Mouse (Mus musculus) brown adipose tissue, adult 24 weeks (tissue): ENCODE results near the gene Brf1. TPM values are rescaled to one million over a fixed set of nuclear protein-coding genes. Genes with fewer than 3 reads are reported as not detected.

ENCODE experiments used
- H3K27ac ChIP-seq: fragments of 200-500 bp; replicated peaks from 2 replicates; pipeline ENCODE4 v1.5.1; 2012; ENCODE audit warnings: low read depth, mild to moderate bottlenecking, low read length
- H3K4me1 ChIP-seq: fragments of 200-500 bp; 2 replicates; pipeline ENCODE4 v1.6.1; 2012; ENCODE audit warnings: low read length, mixed read lengths; ENCODE audit not compliant: control insufficient read depth, insufficient read depth, insufficient read length
- H3K4me3 ChIP-seq: fragments of 200-500 bp; 2 replicates; pipeline ENCODE4 v1.5.1; 2012; ENCODE audit warnings: low read depth, mild to moderate bottlenecking, low read length, moderate library complexity; ENCODE audit not compliant: insufficient read depth
- polyA plus RNA-seq: library from polyadenylated mRNA; stranded (reverse); fragments of >200 nt; gene quantifications from 2 replicates; pipeline ENCODE4 v1.2.4, GENCODE M21; 2012; ENCODE audit not compliant: missing spikeins, insufficient read depth, insufficient read length

The Brf1 gene
- polyA plus RNA-seq, 1 experiment: 12.2 TPM

DNA sequence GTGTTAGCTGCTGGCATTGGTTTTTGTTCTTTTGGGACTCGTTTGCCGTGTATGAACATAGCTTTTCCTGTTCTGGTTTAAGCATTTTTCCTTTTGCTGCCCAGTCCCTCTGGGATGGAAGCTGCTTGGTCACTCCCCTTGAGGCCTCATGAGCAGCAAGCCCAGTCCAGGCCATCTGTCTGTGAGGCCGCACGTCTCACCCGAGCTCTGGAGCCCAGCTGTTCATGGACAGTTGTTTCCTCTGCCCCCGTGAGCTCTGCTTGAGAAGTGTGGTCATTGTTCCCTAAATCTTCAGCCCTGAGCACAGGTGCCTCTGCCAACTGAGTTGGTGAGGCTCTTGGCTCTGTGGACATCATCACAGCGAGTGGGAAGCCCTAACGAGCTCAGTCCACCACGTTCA, 28.4 kb upstream of the Brf1 start:
- Histone ChIP-seq H3K27ac (no peak overlapping the region), H3K4me3 (no peak overlapping the region), H3K4me1 (peaks cover 19% of the 10 kb centered on the region)

DNA sequence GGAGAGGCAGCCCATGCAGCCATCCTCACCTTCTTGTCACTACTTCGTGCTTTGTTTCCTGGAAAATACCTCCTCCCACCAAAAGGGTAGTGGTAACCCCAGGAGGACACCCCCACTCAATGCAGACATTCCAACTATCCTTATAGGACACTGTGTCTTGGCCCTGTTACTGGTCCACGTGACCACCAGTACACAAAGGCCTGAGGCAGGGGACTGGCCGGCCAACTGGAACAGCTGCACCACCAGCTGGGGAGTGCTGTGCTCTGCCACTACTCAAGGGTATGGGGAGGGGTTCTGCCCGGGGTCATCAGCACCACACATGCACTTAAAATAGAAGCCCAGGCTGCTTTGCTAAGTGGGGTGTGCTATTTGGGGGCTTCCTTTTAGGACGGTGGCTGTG, 27.6 kb upstream of the Brf1 start:
- no peak overlapping the region for H3K4me3 ChIP-seq
- H3K4me1 ChIP-seq: peaks cover 19% of the 10 kb centered on the region
- H3K27ac ChIP-seq: no peak overlapping the region

DNA sequence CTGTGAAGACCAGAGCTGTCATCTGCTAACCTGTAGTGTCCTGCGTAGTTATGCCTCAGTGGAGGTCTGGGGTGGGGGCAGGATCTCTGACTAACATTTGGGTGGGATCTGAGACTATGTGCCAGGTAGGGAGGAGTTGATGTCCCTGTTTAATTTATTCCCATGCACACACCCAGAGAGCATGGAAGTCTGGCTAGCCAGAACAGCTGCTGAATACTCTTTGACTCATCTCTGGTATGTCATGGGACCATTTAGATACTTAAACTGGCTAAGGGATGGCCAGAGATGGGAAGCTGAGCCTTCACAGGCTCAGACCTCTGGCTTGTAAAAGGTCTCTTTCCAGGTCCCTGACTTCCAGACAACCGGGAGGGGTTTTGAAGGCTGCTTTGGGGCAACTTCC, 27.0 kb upstream of the Brf1 start:
- Histone ChIP-seq H3K4me3 (no peak overlapping the region), H3K27ac (no peak overlapping the region), H3K4me1 (peaks cover 19% of the 10 kb centered on the region)

DNA sequence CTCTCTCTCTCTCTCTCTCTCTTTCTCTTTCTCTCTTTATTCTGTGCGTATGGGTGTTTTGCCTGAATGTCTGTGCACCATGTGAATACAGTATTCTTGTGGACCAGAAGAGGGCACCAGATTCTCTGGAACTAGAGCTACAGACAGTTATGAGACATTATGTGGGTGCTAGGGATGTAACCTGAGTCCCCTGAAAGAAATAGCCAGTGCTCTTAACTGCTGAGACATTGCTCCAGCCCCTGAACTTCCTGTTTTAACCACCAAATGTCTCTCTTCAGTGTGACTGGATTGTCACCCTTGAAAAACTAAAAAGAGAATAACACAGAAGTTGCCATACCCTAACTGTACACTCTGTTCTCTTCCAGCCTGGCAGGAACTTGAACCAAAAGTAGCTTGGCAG, 26.1 kb upstream of the Brf1 start:
- peaks cover 11% of the 10 kb centered on the region; the same call in 1 of the 2 replicates for H3K4me1 ChIP-seq
- H3K27ac ChIP-seq: no peak overlapping the region
- no peak overlapping the region for H3K4me3 ChIP-seq

DNA sequence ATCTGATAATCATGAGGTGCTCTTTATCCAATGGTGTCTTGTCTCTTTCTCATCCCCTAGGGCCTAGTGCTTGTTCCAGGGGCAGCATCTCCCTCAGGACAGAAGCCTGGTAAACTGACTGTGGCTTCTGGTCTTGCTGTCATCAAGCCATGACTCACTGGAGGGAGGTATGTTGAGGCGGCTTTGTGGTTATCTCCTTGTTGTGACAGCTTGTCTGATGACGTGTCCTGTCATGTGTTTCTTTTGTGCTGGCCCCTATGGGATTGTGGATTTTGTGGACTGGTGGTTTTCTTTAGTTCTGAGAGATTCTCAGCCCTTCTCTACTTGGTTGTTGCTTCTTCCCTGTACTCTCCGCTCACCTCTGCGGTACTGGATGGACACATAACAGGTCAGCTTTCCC, 22.6 kb upstream of the Brf1 start:
- no peak overlapping the region for H3K4me3 ChIP-seq
- no peaks in the 10 kb centered on the region for H3K4me1 ChIP-seq
- H3K27ac ChIP-seq: no peak overlapping the region

DNA sequence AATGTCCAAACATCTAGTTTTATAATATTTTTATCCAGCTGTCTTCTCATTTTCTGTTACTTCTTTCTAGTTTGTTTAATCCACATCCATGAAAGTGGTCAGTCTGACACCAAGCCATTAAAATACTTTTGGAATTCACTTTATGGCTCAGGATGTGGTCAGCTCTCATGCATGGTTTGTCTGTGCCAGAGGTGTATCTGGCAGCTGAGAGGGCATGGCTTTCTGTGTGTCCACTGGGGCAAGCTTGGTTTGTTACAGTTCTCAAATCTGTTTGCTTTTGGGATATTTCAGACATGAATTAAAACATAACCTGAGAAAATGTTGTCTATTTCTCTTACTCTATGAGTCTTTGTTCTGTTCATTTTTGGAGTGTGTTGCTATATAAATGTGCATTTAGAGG, 21.0 kb upstream of the Brf1 start:
- no peaks in the 10 kb centered on the region for H3K4me1 ChIP-seq
- no peak overlapping the region for H3K27ac ChIP-seq
- no peak overlapping the region for H3K4me3 ChIP-seq

DNA sequence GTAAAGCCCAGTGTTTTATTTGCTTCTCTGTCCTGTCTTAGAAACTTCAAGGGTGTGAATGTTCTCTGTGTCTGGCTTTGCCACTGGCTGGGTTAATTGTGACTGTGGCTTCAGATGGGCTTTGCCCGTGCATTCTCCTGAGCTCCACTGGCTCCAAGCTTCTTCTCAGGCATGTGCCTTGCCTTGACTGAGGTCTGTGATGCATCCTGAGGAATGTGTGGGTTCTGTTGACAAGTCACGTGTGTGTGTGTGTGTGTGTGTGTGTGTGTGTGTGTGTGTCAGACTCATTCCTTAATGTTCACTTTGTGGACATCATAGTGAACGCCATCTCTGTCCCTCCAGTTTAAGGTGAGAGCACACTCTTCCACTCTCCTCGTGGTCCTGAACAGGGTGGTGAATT, 18.3 kb upstream of the Brf1 start:
- peaks cover 4% of the 10 kb centered on the region; the same call in 1 of the 2 replicates for H3K4me1 ChIP-seq
- no peak overlapping the region for H3K27ac ChIP-seq
- H3K4me3 ChIP-seq: no peak overlapping the region

DNA sequence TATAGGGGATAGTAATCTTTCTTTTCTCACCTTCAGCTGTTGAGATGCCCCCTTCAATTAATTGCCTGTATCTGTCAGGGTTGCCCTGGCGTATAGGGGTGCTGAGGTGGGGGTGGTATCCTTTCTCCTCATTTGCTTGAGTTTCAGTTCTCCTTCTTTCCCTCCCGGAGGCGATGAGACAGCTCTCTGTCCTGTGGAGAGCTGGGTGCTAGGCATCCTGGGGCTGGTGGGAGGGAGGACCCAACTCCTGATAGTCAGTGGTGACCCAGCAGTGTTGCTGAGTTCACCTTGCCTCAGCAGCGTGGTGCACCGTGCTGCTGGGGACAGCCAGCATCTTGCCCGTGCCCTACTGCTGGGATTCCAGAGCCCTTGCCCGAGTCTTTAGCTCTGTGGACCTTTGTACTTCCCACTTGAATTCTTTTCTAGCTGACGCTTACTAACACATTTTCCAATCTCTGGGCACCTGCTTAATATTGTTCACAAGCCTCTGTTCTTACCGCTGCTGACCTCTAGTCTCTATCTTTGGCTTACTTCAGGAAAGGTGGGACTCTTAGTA, 17.0 kb upstream of the Brf1 start:
- H3K4me1 ChIP-seq: peaks cover 8% of the 10 kb centered on the region
- no peak overlapping the region for H3K27ac ChIP-seq
- no peak overlapping the region for H3K4me3 ChIP-seq

DNA sequence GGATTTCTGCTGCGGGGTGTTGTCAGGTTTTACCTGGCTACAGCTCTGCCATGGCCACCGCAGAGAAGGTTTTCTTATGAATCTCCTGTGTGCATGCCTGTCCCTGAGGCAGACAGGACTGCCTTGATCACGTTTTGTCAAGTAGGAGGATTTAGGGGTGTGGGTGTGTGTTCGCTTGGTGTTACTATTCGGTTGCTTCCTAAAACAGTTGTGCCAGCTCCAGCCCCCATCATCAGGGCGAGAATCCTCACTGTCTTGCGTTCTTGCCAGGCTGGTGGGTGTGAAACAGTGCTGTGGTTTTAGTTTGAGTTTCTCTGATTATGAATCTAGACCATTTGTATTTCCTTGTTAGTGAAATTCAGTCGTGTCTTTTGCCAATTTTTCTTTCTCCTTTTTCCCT, 16.5 kb upstream of the Brf1 start:
- H3K4me1 ChIP-seq: peaks cover 8% of the 10 kb centered on the region
- H3K4me3 ChIP-seq: no peak overlapping the region
- no peak overlapping the region for H3K27ac ChIP-seq

DNA sequence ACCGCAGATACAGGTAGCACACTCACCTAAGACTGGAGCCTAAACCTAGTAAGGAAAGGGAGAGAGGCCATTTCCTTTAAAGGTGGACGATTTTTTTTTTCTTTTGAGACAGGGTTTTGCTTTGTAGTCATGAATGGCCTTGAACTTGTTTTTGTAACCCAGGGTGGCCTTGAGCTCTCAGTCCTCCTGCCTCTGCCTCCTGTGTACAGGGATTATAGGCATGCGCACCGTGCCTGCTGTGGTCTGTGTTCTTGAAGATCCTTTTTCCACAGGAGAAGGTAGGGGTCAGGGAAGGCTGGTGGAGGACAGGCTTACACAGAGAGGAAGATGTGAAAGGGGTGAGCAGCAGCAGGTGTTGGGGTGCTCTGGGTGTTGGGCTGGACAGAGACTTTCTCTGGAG, 15.5 kb upstream of the Brf1 start:
- Histone ChIP-seq H3K27ac (no peak overlapping the region), H3K4me3 (peak overlapping the region; percentile 97; the same call in 1 of the 2 replicates)

DNA sequence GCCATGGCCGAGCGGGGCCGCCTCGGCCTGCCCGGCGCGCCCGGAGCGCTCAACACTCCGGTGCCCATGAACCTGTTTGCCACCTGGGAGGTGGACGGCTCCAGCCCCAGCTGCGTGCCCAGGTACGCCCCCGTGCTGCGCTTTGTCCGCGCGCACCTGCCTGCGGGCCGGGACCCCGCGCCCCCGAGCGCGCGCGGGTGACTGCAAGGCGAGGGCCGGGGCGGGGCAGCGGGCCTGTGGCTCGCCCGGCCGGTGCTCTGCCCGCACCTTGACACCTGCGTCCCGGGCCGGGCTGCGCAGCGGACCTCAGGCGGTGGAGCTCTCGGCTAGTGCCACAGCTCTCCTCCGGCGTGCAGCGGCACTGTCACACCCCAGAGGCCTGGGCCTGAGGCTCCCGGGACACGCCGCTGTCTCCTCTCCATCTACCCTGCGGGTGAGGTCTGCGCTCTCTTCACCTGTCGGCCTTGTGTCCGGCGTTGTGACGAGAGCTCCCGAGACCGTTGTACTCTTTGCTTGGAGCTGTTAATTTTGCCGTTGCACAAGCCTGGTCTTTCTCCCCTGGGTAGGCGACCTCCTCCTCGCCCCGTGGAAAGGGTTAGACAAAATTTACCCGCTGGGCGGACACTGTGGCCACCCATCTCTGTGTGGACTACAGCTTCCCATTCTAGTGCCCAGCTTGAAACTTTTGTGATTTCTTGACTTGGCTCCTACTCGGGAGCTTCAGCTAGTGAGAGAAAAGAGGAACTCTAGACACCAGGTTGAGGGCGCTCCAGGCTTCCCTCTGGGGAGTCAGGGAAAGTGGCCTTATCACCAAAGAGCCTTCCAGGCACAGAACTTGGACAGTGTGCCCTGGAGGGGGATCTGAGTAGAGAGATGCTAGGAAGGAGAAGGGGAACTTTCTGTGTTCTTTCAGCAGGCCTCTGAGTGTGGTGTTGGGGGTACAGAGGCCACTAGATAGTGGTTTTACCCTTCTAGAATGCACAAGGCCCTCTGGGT, 14.4 kb upstream of the Brf1 start:
- Histone ChIP-seq H3K4me1 (peaks cover 8% of the 10 kb centered on the region), H3K4me3 (peak overlapping the region; percentile 97), H3K27ac (peak overlapping the region; percentile 49)

More for the DNA sequence above, 15.5 kb upstream of the Brf1 start:
- H3K4me1 ChIP-seq: peaks cover 8% of the 10 kb centered on the region

DNA sequence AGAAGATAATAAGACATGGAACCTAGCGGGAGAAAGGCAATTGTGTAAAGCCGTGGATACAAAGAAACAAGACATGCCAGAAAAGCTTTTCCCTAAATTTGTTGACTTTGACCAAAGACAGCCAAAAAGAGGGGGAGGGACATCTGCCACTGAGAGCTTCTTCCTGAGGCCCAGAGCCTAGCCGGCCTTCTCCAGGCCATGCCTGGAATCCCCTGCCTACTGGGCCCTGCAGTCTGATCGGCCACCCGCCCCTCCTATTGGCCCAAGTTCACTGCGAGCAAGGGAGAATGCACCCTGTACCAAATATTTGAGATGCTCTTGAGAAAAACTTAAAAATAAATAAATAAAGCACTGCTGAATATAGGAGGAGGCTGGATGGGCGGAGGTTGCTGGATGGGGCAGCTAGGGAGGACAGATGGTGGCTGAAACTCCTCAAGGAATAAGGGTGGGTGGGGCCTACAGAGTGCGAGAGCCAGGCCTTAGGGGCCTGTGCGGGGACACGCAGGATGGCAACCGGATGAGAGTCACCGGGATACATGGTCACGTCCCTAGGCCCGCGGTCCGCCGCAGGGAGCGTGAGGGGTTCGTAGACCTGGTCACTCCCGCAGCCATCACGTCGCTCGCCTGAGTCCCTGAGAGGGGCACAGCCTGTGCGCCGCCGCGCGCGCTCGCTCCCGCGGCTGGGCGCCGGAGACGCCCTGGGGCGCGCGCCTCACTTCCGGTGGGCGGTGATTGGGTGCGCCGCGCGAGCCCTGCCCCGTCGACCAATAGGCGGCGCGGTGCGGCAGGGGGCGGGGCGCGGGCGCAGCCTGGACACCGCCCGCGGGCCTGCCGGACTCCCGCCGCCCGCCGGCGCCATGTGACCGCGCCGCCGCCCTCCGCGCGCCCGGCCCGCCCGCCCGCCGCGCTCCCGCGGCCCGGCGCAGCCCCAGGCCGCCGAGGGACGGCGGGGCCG, 13.4 kb upstream of the Brf1 start, which contains the start of gene Pacs2:
Gene Pacs2, plus strand, starts transcription at position 905 of the 955 bp plus-strand sequence.
- Histone ChIP-seq H3K4me3 (peak within 1 kb of the TSS; percentile 97), H3K4me1 (peaks cover 8% of the 10 kb centered on the region), H3K27ac (peak within 1 kb of the TSS; percentile 89)

DNA sequence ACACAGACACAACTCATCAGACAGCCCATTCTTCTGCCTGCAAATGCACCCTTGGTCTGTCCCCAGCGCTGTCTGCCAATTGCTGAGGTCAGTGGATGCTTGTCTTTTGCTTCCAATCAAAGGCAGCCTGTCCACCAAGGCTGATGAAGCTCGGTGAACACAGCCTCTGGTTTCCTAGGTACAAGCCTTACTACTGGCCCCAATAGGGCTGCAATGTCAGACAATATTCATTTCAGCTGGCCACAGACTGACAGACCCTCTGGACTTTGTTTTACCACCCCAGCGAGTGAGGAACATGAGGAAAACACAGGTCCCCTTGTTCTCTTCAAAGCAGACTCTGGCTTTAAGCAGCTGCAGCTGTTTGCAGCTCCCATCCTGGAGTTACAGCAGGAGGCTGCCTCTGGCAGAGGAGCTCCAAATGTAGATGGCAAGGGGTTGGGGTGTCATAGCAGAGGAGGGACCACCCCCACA, 12.6 kb upstream of the Brf1 start:
- Histone ChIP-seq H3K4me1 (peaks cover 8% of the 10 kb centered on the region), H3K4me3 (peak overlapping the region; percentile 90; the same call in 1 of the 2 replicates), H3K27ac (peak overlapping the region; percentile 89; the same call in 1 of the 2 replicates)

DNA sequence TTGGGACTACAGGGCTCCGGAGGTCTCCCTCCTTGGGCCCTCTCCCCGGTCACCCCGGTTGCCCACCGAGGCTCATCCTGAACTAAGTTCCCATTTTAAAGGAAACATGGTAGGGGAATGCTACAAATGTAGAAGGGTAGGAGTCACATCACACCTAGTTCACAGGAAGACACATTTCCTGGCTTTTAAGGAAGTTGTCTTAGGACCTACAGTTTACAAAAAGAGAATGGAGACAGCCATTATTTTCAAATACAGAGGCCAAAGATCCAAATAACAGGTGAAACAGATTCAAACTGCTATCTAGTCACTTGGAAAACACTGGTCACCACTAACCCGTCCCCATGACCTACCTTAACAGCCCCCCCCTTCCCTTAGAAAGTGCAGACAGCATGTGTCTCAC, 11.9 kb upstream of the Brf1 start:
- no peak overlapping the region for H3K4me3 ChIP-seq
- 0 out of 2 replicates have a peak overlapping the region, but pooled peaks have one; percentile 16 for H3K27ac ChIP-seq
- peaks cover 8% of the 10 kb centered on the region for H3K4me1 ChIP-seq
